Mouse (Mus musculus) MEL (cell line): Measurements from ENCODE around the gene Wnk3.

ENCODE experiments used
- CTCF ChIP-seq, 3 experiments: IDR thresholded peaks in 2 of 3; conservative IDR thresholded peaks in 1 of 3; 2 replicates each; pipeline ENCODE4 v1.5.1; 2011 to 2012; ENCODE audit warnings: low read length in 3 of 3, low read depth in 2 of 3, mild to moderate bottlenecking in 2 of 3, improper control_type of control experiment in 1 of 3, inconsistent platforms in 1 of 3, mixed read lengths in 1 of 3, moderate library complexity in 1 of 3; ENCODE audit not compliant: control insufficient read depth in 1 of 3, insufficient read depth in 1 of 3, poor library complexity in 1 of 3, severe bottlenecking in 1 of 3
- ELF1 ChIP-seq: IDR thresholded peaks from 2 replicates; pipeline ENCODE4 v1.6.1; 2014; ENCODE audit warnings: low read depth, mild to moderate bottlenecking, inconsistent platforms, low read length, improper control_type of control experiment, moderate library complexity
- EP300 ChIP-seq, 2 experiments: IDR thresholded peaks; 2 replicates each; pipeline ENCODE4 v1.6.1; 2011; ENCODE audit warnings: improper control_type of control experiment in 2 of 2, low read length in 2 of 2, low read depth in 1 of 2, mild to moderate bottlenecking in 1 of 2
- GABPA ChIP-seq: IDR thresholded peaks from 2 replicates; pipeline ENCODE4 v1.6.1; 2012; ENCODE audit warnings: low read depth, mild to moderate bottlenecking, inconsistent platforms, low read length, improper control_type of control experiment, moderate library complexity
- MAX ChIP-seq: IDR thresholded peaks from 2 replicates; pipeline ENCODE4 v1.6.1; 2011; ENCODE audit warnings: low read length, improper control_type of control experiment
- MAZ ChIP-seq: IDR thresholded peaks from 2 replicates; pipeline ENCODE4 v1.6.1; 2012; ENCODE audit warnings: low read depth, mild to moderate bottlenecking, inconsistent platforms, low read length, improper control_type of control experiment
- POLR2A ChIP-seq, 2 experiments: IDR thresholded peaks; 2 replicates each; pipeline ENCODE4 v1.6.1; 2011 to 2012; ENCODE audit warnings: low read length in 2 of 2, mild to moderate bottlenecking in 2 of 2, control low read depth in 1 of 2, improper control_type of control experiment in 1 of 2, low read depth in 1 of 2, moderate library complexity in 1 of 2; ENCODE audit not compliant: control insufficient read depth in 1 of 2, insufficient read depth in 1 of 2, poor library complexity in 1 of 2
- ZMIZ1 ChIP-seq: IDR thresholded peaks from 2 replicates; pipeline ENCODE4 v1.6.1; 2012; ENCODE audit warnings: low read depth, mild to moderate bottlenecking, inconsistent platforms, low read length, improper control_type of control experiment, moderate library complexity

DNA sequence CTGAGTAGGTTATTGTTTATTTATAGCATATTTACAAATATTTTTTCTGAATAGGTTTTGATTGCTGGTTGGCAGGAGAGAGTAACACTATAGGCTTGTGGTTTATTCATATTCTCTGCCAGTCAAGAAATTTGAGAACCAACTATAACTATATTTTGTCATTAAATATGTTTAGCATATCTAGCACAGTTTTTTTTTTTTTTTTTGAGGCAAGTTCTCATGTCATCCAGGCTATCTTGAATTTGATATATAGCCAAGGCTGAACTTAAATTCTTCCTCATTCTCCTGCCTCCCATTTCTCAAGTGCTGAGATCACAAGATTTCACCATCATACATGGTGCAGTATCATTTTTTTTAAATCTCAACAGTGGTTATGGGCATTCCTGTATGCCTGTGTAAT lies 149.4 kb downstream of the Wnk3 start:
- no peak for TF ChIP-seq MAZ
- peak in 1 of 2 experiments; percentile 12; a peak in 1 of 4 replicates for TF ChIP-seq EP300 (IDR thresholded peaks at IDR 0.05; ENCODE audit: low read depth in 1 of 2, low read length in 2 of 2)
- no peak for TF ChIP-seq MAX
- TF ChIP-seq GABPA: no peak
- TF ChIP-seq CTCF (IDR thresholded peaks at IDR 0.05 in 2 of 3, conservative IDR thresholded peaks at IDR 0.05 in 1 of 3; ENCODE audit: control insufficient read depth in 1 of 3, insufficient read depth in 1 of 3, low read depth in 2 of 3, low read length in 3 of 3, poor library complexity in 1 of 3, severe bottlenecking in 1 of 3): no peak
- no peak for TF ChIP-seq ZMIZ1
- no peak for TF ChIP-seq POLR2A (IDR thresholded peaks at IDR 0.05; ENCODE audit: control insufficient read depth in 1 of 2, insufficient read depth in 1 of 2, low read depth in 1 of 2, low read length in 2 of 2, poor library complexity in 1 of 2)
- no peak for TF ChIP-seq ELF1
